Mouse (Mus musculus): ENCODE measurements around the gene Wasf2.
"Not testable (repeated sequence)": the region's sequence is repeated elsewhere in the genome, so short reads cannot be mapped to it uniquely, and the experiment has no call there.

The Wasf2 gene

GRCm38 (mm10) chr4:133129931-133130889 lies at the start of gene Wasf2:
Wasf2 (plus strand) TSS chr4:133130505.
- peak; percentile 95 for DNase-seq

- DNase-seq, result no peak
Observed at GRCm38 (mm10) chr4:133080862-133081261, 49.4 kb upstream of the Wasf2 start.

GRCm38 (mm10) chr4:133082216-133082773 lies 48.0 kb upstream of the Wasf2 start:
- DNase-seq, result no peak

GRCm38 (mm10) chr4:133083991-133084861 lies 46.1 kb upstream of the Wasf2 start:
- no peak for DNase-seq

- DNase-seq, result peak; percentile 71
Observed at GRCm38 (mm10) chr4:133085011-133085782, 45.1 kb upstream of the Wasf2 start.

GRCm38 (mm10) chr4:133085783-133086342 lies 44.4 kb upstream of the Wasf2 start:
- DNase-seq, result no peak

- DNase-seq, result no peak
Observed at GRCm38 (mm10) chr4:133087177-133087714, 43.1 kb upstream of the Wasf2 start.

GRCm38 (mm10) chr4:133087835-133088234 lies 42.5 kb upstream of the Wasf2 start:
- DNase-seq, result no peak

GRCm38 (mm10) chr4:133089319-133089718 lies 41.0 kb upstream of the Wasf2 start:
- DNase-seq, result no peak

- DNase-seq, result no peak
Observed at GRCm38 (mm10) chr4:133089802-133090201, 40.5 kb upstream of the Wasf2 start.

GRCm38 (mm10) chr4:133090276-133090719 lies 40.0 kb upstream of the Wasf2 start:
- DNase-seq, result no peak

- peak; percentile 79 for DNase-seq
Observed at GRCm38 (mm10) chr4:133090720-133091458, 39.4 kb upstream of the Wasf2 start.

- DNase-seq, result no peak
Observed at GRCm38 (mm10) chr4:133091459-133091785, 38.9 kb upstream of the Wasf2 start.

- no peak for DNase-seq
Observed at GRCm38 (mm10) chr4:133092453-133092901, 37.8 kb upstream of the Wasf2 start.

- DNase-seq, result no peak
Observed at GRCm38 (mm10) chr4:133093056-133093455, 37.2 kb upstream of the Wasf2 start.

- no peak for DNase-seq
Observed at GRCm38 (mm10) chr4:133093481-133094033, 36.7 kb upstream of the Wasf2 start.

- no peak for DNase-seq
Observed at GRCm38 (mm10) chr4:133094255-133094654, 36.0 kb upstream of the Wasf2 start.

- no peak for DNase-seq
Observed at GRCm38 (mm10) chr4:133094936-133095733, 35.2 kb upstream of the Wasf2 start.

- not testable (repeated sequence) for DNase-seq
Observed at GRCm38 (mm10) chr4:133095734-133096065, 34.6 kb upstream of the Wasf2 start.

GRCm38 (mm10) chr4:133096671-133097070 lies 33.6 kb upstream of the Wasf2 start:
- not testable (repeated sequence) for DNase-seq
